Mouse (Mus musculus) common myeloid progenitor, adult 5-6 weeks (primary cell): ENCODE measurements around the gene Crhr2. TPM values are rescaled to one million over a fixed set of nuclear protein-coding genes. Genes with fewer than 3 reads are reported as not detected.

Experiments
- ATAC-seq: replicated peaks from 2 replicates; pipeline ENCODE4 v1.8.0; 2016; ENCODE audit warnings: low read depth, mild to moderate bottlenecking, moderate TSS enrichment, inconsistent platforms; ENCODE audit not compliant: poor library complexity, severe bottlenecking
- total RNA-seq: library from RNA; stranded (forward); fragments of 200-1000, 187-1606 nt; gene quantifications from 2 replicates; pipeline ENCODE4 v1.2.3, GENCODE M21; 2017

The Crhr2 gene
- total RNA-seq, 1 experiment from 2014 or later, result not detected

- ATAC-seq, result no peak
Measured at GRCm38 (mm10) chr6:55126576-55126975, 6.2 kb downstream of the Crhr2 start.

GRCm38 (mm10) chr6:55123056-55123455 is 9.8 kb downstream of the Crhr2 start:
- peak; percentile 68; the same call in 1 of the 2 replicates for ATAC-seq

- peak; percentile 39; the same call in 1 of the 2 replicates for ATAC-seq
Measured at GRCm38 (mm10) chr6:55117325-55118109, 15.3 kb downstream of the Crhr2 start.

GRCm38 (mm10) chr6:55108358-55108757 is 24.5 kb downstream of the Crhr2 start:
- ATAC-seq, result peak; percentile 90

- no peak for ATAC-seq
Measured at GRCm38 (mm10) chr6:55098603-55099002, 34.2 kb downstream of the Crhr2 start.

GRCm38 (mm10) chr6:55098030-55098429 is 34.8 kb downstream of the Crhr2 start:
- ATAC-seq, result no peak

- ATAC-seq, result no peak
Measured at GRCm38 (mm10) chr6:55093431-55094146, 39.2 kb downstream of the Crhr2 start.

GRCm38 (mm10) chr6:55091396-55091795 is 41.4 kb downstream of the Crhr2 start:
- ATAC-seq, result no peak

GRCm38 (mm10) chr6:55090639-55091038 is 42.2 kb downstream of the Crhr2 start:
- no peak for ATAC-seq

GRCm38 (mm10) chr6:55087355-55087754 is 45.5 kb downstream of the Crhr2 start:
- no peak for ATAC-seq

- ATAC-seq, result no peak
Measured at GRCm38 (mm10) chr6:55082261-55083051, 50.4 kb downstream of the Crhr2 start.

- no peak for ATAC-seq
Measured at GRCm38 (mm10) chr6:55081379-55081778, 51.4 kb downstream of the Crhr2 start.

- no peak for ATAC-seq
Measured at GRCm38 (mm10) chr6:55076561-55077255, 56.1 kb downstream of the Crhr2 start.

GRCm38 (mm10) chr6:55065903-55066302 is 66.9 kb downstream of the Crhr2 start:
- ATAC-seq, result no peak

GRCm38 (mm10) chr6:55064477-55064827 is 68.4 kb downstream of the Crhr2 start:
- no peak for ATAC-seq

GRCm38 (mm10) chr6:55063793-55064476 is 68.9 kb downstream of the Crhr2 start:
- no peak for ATAC-seq

- ATAC-seq, result no peak
Measured at GRCm38 (mm10) chr6:55062200-55062599, 70.6 kb downstream of the Crhr2 start.

GRCm38 (mm10) chr6:55061328-55061727 is 71.5 kb downstream of the Crhr2 start:
- ATAC-seq, result no peak

GRCm38 (mm10) chr6:55060241-55060825 is 72.5 kb downstream of the Crhr2 start:
- ATAC-seq, result no peak
